Mouse (Mus musculus) limb, embryonic 15.5 days (tissue): ENCODE measurements around the gene Ppcs. TPM values are rescaled to one million over a fixed set of nuclear protein-coding genes. Genes with fewer than 3 reads are reported as not detected.
A peak's percentile ranks its signal among the peaks of the same experiment; 100 is the strongest.

Experiments
- ATAC-seq: fragments of 200-750 bp; cut with Nextera tagmentation; 2 replicates; pipeline ENCODE4 v1.8.0; 2017; ENCODE audit warnings: low read depth, moderate TSS enrichment; ENCODE audit not compliant: insufficient number of reproducible peaks, low FRiP score, low TSS enrichment
- H3K27ac ChIP-seq: fragments of 300-500 bp; sonication (generic); 2 replicates; pipeline ENCODE4 v1.5.1; 2015; ENCODE audit warnings: moderate library complexity, mild to moderate bottlenecking, inconsistent platforms
- H3K27me3 ChIP-seq: fragments of 300-500 bp; sonication (generic); 2 replicates; pipeline ENCODE4 v1.6.1; 2015; ENCODE audit warnings: inconsistent platforms
- H3K36me3 ChIP-seq: fragments of 300-500 bp; sonication (generic); 2 replicates; pipeline ENCODE4 v1.6.1; 2015; ENCODE audit warnings: inconsistent platforms
- H3K4me1 ChIP-seq: fragments of 300-500 bp; sonication (generic); 2 replicates; pipeline ENCODE4 v1.6.1; 2015; ENCODE audit warnings: inconsistent platforms
- H3K4me2 ChIP-seq: fragments of 300-500 bp; sonication (generic); 2 replicates; pipeline ENCODE4 v1.6.1; 2015; ENCODE audit warnings: mild to moderate bottlenecking, inconsistent platforms
- H3K4me3 ChIP-seq: fragments of 300-500 bp; sonication (generic); 2 replicates; pipeline ENCODE4 v1.5.1; 2015; ENCODE audit warnings: mild to moderate bottlenecking, inconsistent platforms
- H3K9ac ChIP-seq: fragments of 300-500 bp; sonication (generic); 2 replicates; pipeline ENCODE4 v1.6.1; 2015; ENCODE audit warnings: inconsistent platforms
- H3K9me3 ChIP-seq: fragments of 300-500 bp; sonication (generic); 2 replicates; pipeline ENCODE4 v1.6.1; 2016; ENCODE audit warnings: inconsistent platforms
- WGBS: fragments of 180-500 bp; shearing (Covaris S2); methylation state at CpG from one replicate; pipeline ENCODE4 v1.1.7; 2015; 5-methylcytosine and 5-hydroxymethylcytosine counted together
- polyA plus RNA-seq: library from polyadenylated mRNA; unstranded; fragments of >200 nt; fragmentation: Nextera tagmentation; extraction: Ambion mirVana; gene quantifications from 2 replicates; pipeline ENCODE4 v1.2.1, GENCODE M21; 2015

Gene Ppcs
- polyA plus RNA-seq, 1 experiment from 2014 or later, result 26.6 TPM

DNA sequence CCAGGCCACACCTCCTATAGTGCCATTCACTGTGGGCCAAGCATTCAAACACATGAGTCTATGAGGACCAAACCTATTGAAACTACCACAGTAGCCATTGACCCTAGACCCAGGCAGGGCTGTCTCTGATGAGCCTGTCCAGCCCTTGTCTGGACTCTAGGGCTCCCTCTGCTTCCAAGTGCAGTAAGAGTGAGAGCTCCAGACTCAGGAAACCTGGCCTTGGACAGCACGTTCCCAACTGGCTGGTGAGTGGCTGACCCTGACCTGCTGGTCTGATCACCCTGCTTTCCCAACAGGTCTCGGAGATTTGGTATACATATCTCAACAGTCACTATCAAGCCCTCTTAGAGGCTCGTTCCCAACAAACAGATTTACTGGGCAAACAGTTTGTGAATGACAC lies 25.6 kb upstream of the Ppcs start:
- Histone ChIP-seq H3K9me3 (no peaks in the 10 kb centered on the region), H3K9ac (no peak overlapping the region), H3K4me1 (no peaks in the 10 kb centered on the region), H3K4me3 (no peak overlapping the region), H3K27me3 (no peaks in the 10 kb centered on the region), H3K27ac (no peak overlapping the region), H3K36me3 (no peaks in the 10 kb centered on the region), H3K4me2 (no peak overlapping the region)
- WGBS, result 85% methylated on average over 3 of the region's 3 CpGs
- ATAC-seq, result no peak

DNA sequence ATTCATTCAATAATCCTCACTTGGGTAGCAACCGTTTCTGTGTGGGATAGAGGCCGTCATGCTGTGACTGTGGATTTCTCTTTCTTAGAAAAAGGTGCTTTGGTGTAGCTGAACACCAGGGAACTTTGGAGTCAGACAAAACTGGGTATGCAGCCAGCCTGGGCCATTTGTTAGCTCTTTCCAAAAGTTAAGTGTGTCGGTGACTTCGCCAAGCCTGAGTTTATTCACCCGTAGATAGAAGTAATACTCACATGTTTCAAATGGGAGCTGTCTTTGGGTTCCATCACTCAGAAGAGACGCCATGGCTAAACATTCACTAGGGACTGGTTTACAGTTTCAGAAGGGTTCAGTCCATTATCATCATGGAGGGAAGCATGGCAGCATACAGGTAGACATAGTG lies 25.0 kb upstream of the Ppcs start:
- H3K4me2 ChIP-seq, result no peak overlapping the region
- WGBS, result 92% methylated on average over 6 of the region's 6 CpGs
- H3K4me1 ChIP-seq, result peaks cover 5% of the 10 kb centered on the region; the same call in 1 of the 2 replicates
- no peaks in the 10 kb centered on the region for H3K36me3 ChIP-seq
- ATAC-seq, result no peak
- no peak overlapping the region for H3K9ac ChIP-seq
- no peak overlapping the region for H3K27ac ChIP-seq
- H3K4me3 ChIP-seq, result no peak overlapping the region
- H3K27me3 ChIP-seq, result no peaks in the 10 kb centered on the region
- H3K9me3 ChIP-seq, result no peaks in the 10 kb centered on the region

DNA sequence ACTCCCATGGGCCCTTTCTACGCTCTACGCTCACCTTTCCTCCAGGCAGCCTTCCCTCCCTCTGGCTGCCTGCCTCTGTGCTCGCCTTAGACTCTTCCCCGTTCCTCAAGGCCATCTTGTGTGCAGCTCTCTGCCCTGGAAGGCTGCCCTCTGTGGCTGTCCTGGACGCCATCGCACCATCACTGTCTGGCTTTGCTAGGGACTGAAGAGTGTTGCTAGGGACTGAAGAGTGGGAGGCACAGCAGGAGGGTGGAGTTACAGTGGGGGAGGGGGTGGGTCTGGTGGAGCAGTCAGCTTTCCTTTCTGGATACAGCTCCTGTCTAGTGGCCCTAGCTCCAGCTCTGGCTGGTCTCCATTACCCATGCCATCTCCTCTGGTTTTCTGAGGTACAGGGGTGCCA lies 20.3 kb upstream of the Ppcs start:
- H3K4me3 ChIP-seq, result no peak overlapping the region
- peak overlapping the region; percentile 54 for H3K27ac ChIP-seq
- H3K36me3 ChIP-seq, result no peaks in the 10 kb centered on the region
- ATAC-seq, result no peak
- H3K9me3 ChIP-seq, result no peaks in the 10 kb centered on the region
- 49% methylated on average over 6 of the region's 6 CpGs for WGBS
- H3K9ac ChIP-seq, result no peak overlapping the region
- H3K4me2 ChIP-seq, result no peak overlapping the region
- peaks cover 5% of the 10 kb centered on the region; the same call in 1 of the 2 replicates for H3K4me1 ChIP-seq
- H3K27me3 ChIP-seq, result no peaks in the 10 kb centered on the region

DNA sequence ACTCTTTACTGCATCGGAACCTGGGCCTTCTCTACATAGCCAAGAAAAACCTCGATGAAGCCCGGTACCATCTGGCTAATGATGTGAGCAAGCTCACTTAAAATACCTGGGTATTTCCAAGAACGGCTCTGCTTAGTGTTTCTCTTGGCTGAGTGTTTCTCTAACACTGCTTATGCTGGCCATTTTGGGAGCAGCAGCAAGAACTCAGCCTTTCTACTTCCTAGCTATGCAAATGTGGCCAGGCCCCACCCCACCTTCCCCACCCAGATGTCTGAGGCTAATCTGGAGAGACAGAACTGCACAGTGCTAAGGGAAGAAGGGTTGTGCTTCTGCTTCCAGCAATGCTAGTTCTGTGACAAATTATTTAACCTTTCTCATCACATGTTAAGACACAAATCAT lies 19.6 kb upstream of the Ppcs start:
- H3K9ac ChIP-seq, result no peak overlapping the region
- ATAC-seq, result peak; percentile 74; the same call in 1 of the 2 replicates
- WGBS, result 66% methylated on average over 4 of the region's 4 CpGs
- peaks cover 5% of the 10 kb centered on the region; the same call in 1 of the 2 replicates for H3K4me1 ChIP-seq
- H3K36me3 ChIP-seq, result no peaks in the 10 kb centered on the region
- no peaks in the 10 kb centered on the region for H3K27me3 ChIP-seq
- no peaks in the 10 kb centered on the region for H3K9me3 ChIP-seq
- H3K27ac ChIP-seq, result no peak overlapping the region
- no peak overlapping the region for H3K4me3 ChIP-seq
- H3K4me2 ChIP-seq, result no peak overlapping the region

DNA sequence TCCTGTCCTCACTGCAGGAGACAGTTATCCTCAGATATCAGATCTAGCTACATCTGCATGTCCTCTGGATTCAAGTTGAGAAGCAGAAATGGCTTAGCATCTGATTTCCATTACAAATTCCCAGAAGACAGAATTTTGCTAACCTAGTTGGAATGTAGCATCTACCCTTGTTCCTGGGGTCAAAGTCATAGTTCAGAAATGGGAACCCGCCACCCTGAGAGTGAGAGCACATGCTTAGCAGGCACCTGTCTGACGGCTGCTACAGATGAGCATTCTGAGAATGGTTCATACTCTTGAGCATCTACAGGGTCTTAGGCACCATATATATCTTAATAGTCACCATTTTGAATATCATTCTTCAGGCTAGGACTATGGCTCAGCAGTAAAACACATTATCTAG lies 15.7 kb upstream of the Ppcs start:
- Histone ChIP-seq H3K4me2 (no peak overlapping the region), H3K4me3 (no peak overlapping the region), H3K27me3 (no peaks in the 10 kb centered on the region), H3K36me3 (no peaks in the 10 kb centered on the region), H3K27ac (no peak overlapping the region), H3K9ac (no peak overlapping the region), H3K9me3 (no peaks in the 10 kb centered on the region), H3K4me1 (peaks cover 5% of the 10 kb centered on the region; the same call in 1 of the 2 replicates)
- ATAC-seq, result no peak
- 69% methylated on average over 2 of the region's 2 CpGs for WGBS

DNA sequence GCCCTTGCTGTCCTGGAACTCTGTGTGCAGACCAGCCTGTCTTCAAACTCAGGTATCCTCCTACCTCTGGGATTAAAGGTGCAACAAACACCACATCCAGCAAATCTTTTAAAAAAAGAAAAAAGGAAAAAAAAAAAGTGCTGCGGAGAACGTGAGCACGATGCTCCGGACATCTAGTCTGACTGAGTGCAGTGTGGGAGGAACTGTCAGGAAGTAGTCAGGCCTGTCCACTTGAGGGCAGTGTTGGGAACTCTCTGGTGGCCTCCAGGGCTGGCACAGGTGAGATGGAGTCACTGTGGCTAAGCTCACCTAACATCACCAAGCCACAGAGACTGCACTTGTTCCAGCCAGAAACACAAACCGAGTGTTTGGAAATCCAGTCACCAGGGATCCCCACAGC lies 8.5 kb upstream of the Ppcs start:
- 33% methylated on average over 5 of the region's 5 CpGs for WGBS
- Histone ChIP-seq H3K27me3 (no peaks in the 10 kb centered on the region), H3K9ac (no peak overlapping the region), H3K36me3 (no peaks in the 10 kb centered on the region), H3K27ac (no peak overlapping the region), H3K4me2 (no peak overlapping the region), H3K9me3 (no peaks in the 10 kb centered on the region), H3K4me3 (no peak overlapping the region), H3K4me1 (no peaks in the 10 kb centered on the region)
- no peak for ATAC-seq

DNA sequence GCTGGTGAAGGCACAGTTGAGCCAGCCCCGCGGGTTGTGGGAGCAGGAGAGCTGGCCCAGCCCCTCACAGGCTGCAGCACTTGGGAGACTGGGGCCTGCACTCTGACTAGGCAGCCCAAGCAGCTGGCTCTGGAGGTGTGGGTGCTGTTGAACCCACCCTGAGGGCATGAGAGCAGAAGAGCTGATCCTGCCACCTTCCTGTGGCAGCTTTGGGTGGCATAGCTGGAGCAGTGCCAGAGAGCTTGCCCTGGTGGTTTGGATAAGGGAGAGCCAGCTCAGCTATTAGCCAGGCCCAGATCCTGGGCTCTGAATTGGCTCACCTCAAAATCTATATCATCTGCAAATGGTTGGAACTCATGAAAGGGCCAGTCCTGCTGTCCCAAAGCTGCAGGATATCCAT lies 5.5 kb upstream of the Ppcs start:
- no peak for ATAC-seq
- Histone ChIP-seq H3K27ac (no peak overlapping the region), H3K9ac (no peak overlapping the region), H3K9me3 (no peaks in the 10 kb centered on the region), H3K4me2 (no peak overlapping the region), H3K36me3 (no peaks in the 10 kb centered on the region), H3K4me3 (no peak overlapping the region), H3K27me3 (no peaks in the 10 kb centered on the region), H3K4me1 (peaks cover 10% of the 10 kb centered on the region)
- WGBS, result 35% methylated on average over 2 of the region's 2 CpGs

DNA sequence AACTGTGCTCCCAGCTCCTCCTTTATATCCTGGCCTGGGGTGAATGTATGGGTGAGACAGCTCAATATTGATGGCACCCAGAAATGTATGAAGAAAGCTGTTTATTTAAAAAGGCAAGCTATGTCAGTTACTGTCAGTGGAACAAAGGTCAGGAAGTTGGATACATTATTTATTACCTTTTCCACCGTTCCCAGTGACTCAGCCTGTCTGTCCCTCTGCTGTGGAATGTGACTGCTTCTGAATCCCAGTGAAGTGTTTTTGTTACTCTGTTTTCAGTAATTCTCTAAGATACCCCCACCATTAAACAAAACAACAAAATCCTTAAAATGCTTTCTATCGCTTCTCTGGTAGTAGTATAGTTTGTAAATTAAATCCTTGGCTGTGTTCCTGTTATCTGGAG lies 3.4 kb upstream of the Ppcs start:
- Histone ChIP-seq H3K9ac (no peak overlapping the region), H3K4me2 (no peak overlapping the region), H3K27ac (no peak overlapping the region), H3K9me3 (no peaks in the 10 kb centered on the region), H3K4me3 (no peak overlapping the region), H3K36me3 (no peaks in the 10 kb centered on the region), H3K27me3 (no peaks in the 10 kb centered on the region), H3K4me1 (peaks cover 21% of the 10 kb centered on the region)
- WGBS, result 38% methylated on average over 2 of the region's 2 CpGs
- ATAC-seq, result no peak

DNA sequence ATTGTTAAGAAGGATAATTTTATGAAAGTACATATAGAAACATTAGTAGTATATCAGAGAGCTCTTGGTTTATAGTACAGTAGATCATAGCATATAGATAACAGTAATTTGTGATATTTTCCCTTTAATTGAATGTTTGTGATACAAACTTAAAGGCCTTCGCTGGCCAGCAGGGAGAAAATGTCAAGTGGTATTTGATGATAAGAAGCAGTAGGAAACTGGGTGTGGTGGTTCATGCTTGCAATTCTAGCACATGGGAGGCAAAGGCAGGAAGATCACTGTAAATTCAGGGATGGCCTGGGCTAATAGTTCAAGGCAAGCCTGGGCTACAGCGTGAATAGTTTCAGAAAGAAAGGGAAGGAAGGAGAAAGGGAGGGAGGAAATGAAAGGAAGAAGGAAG lies 2.9 kb upstream of the Ppcs start:
- Histone ChIP-seq H3K4me2 (no peak overlapping the region), H3K4me1 (peaks cover 21% of the 10 kb centered on the region), H3K9ac (no peak overlapping the region), H3K36me3 (no peaks in the 10 kb centered on the region), H3K9me3 (no peaks in the 10 kb centered on the region), H3K27ac (no peak overlapping the region), H3K4me3 (no peak overlapping the region), H3K27me3 (no peaks in the 10 kb centered on the region)
- 86% methylated on average over 2 of the region's 2 CpGs for WGBS
- ATAC-seq, result no peak

DNA sequence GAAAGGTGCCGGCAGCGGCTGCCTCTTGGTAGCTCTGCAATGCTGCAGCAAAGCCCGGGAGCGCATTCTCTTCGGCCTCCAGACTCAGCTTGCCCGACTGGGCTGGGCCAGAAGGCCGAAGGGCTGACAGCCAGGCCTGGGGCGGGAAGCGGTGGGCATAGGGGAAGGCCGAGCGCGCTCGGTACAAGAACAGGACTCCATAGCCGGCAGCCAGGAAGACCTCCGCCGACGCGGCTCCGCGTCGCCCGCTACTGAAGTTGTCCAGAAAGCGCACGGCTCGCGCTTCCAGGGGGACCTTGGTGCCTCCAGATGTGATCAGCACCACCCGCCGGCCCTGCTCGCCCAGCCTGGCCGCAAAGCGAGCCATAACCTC lies 313 bp downstream of the Ppcs start:
- under 1% methylated on average over 31 of the region's 31 CpGs for WGBS
- H3K4me2 ChIP-seq, result peak overlapping the region; percentile 84
- peak overlapping the region; percentile 92 for H3K27ac ChIP-seq
- peaks cover 21% of the 10 kb centered on the region for H3K4me1 ChIP-seq
- no peaks in the 10 kb centered on the region for H3K9me3 ChIP-seq
- H3K36me3 ChIP-seq, result peaks cover 11% of the 10 kb centered on the region; the same call in 1 of the 2 replicates
- ATAC-seq, result no peak
- no peaks in the 10 kb centered on the region for H3K27me3 ChIP-seq
- H3K4me3 ChIP-seq, result peak overlapping the region; percentile 68
- H3K9ac ChIP-seq, result peak overlapping the region; percentile 68

DNA sequence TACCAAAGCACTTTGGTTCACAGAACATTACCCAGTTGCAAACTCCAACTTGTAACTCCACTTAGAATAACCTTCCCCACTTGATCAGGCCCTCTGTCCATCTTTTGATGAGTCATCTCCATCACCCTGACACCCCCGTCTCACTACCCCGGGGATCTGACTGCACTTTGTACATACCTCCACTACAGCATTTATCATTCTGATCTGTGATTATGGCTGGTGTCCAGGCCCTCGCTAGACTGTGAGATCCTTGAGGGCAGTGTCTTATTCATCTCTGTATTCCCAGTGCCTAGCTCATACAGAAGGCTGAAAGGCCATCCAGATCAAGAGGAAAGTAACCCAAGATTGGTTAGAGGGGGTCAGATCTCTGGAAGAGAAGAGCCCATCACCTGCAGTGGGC lies 1.0 kb downstream of the Ppcs start:
- WGBS, result 57% methylated on average over 3 of the region's 3 CpGs
- H3K9me3 ChIP-seq, result no peaks in the 10 kb centered on the region
- H3K27me3 ChIP-seq, result no peaks in the 10 kb centered on the region
- peak overlapping the region; percentile 84 for H3K4me2 ChIP-seq
- no peak overlapping the region for H3K9ac ChIP-seq
- H3K27ac ChIP-seq, result no peak overlapping the region
- no peak for ATAC-seq
- peaks cover 11% of the 10 kb centered on the region; the same call in 1 of the 2 replicates for H3K36me3 ChIP-seq
- H3K4me1 ChIP-seq, result peaks cover 21% of the 10 kb centered on the region
- peak overlapping the region; percentile 68 for H3K4me3 ChIP-seq

DNA sequence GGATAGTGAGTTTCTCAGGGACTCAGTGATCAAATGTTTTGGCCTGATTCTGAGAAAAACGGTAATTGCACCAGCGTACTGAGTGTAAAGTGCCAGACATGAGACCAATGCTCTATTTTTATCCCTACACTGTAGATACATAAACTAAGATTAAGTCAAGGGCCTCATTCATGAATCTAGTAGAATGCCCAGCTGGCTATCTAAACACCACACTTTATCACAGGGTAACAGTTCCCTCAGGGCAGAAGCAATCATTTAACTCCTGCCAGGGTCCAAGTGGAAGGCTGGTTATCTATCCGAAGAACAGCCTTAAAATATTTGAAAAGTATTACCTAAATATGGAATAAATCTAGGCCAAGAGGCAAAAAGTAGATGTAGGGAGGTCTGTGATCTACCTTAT lies 4.3 kb downstream of the Ppcs start:
- no peak overlapping the region for H3K4me3 ChIP-seq
- no peak overlapping the region for H3K27ac ChIP-seq
- no peak overlapping the region for H3K9ac ChIP-seq
- H3K27me3 ChIP-seq, result no peaks in the 10 kb centered on the region
- H3K9me3 ChIP-seq, result no peaks in the 10 kb centered on the region
- H3K4me1 ChIP-seq, result peaks cover 20% of the 10 kb centered on the region
- H3K4me2 ChIP-seq, result no peak overlapping the region
- peaks cover 11% of the 10 kb centered on the region; the same call in 1 of the 2 replicates for H3K36me3 ChIP-seq
- 91% methylated on average over 3 of the region's 3 CpGs for WGBS
- no peak for ATAC-seq

DNA sequence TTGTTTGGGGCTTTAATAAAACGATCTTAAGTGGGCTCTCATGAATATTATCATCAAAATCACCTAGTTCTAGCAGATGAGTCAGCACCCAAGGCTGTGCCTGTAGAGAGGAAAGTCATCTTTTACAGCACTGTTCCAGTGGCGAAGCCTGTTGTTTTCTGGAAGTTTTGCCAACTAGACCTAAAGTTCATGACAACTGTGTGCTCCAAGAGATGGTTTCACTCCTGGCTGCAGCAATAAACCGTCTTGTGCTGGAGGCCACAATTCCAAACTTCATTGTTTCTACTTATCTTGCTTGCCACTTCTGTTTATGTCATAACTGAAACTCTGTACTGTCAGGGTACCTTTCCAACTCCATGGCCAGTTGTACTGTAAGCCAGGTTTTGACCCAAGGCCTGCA lies 5.0 kb downstream of the Ppcs start:
- Histone ChIP-seq H3K36me3 (peaks cover 11% of the 10 kb centered on the region; the same call in 1 of the 2 replicates), H3K27ac (no peak overlapping the region), H3K27me3 (no peaks in the 10 kb centered on the region), H3K4me3 (no peak overlapping the region), H3K4me2 (no peak overlapping the region), H3K4me1 (peaks cover 23% of the 10 kb centered on the region), H3K9me3 (no peaks in the 10 kb centered on the region), H3K9ac (no peak overlapping the region)
- WGBS, result 75% methylated on average over 3 of the region's 3 CpGs
- no peak for ATAC-seq
